Mouse (Mus musculus) left cerebral cortex, adult 2 months (tissue): ENCODE data around the gene Ttc30a2. TPM values are rescaled to one million over a fixed set of nuclear protein-coding genes. Genes with fewer than 3 reads are reported as not detected.

Experiments used
- DNase-seq, 2 experiments: peaks; one replicate each; pipeline ENCODE4 v3.0.0; 2021 to 2022; ENCODE audit warnings: low spot score in 2 of 2, mixed read lengths in 1 of 2; ENCODE audit errors: extremely low spot score in 1 of 2
- H3K27ac ChIP-seq: fragments of 200-600 bp; 2 replicates; pipeline ENCODE4 v1.8.1; 2022
- H3K4me3 ChIP-seq: fragments of 200-600 bp; 2 replicates; pipeline ENCODE4 v1.8.1; 2022
- CTCF ChIP-seq: fragments of 200-600 bp; IDR thresholded peaks from 2 replicates; pipeline ENCODE4 v1.8.1; 2022; ENCODE audit warnings: antibody characterized with exemption, mild to moderate bottlenecking, moderate library complexity
- intact Hi-C: fragments of 180-260 bp; cut with DNase I; formaldehyde crosslinking; loops from one replicate; pipeline ENCODE4 v1.15.1; 2025
- total RNA-seq, 2 experiments: library from RNA; stranded (reverse); gene quantifications; 2 replicates each; pipeline ENCODE4 v1.2.3; 2021

Gene Ttc30a2
- total RNA-seq, 2 experiments from 2014 or later: 0.28 to 0.50 TPM

DNA sequence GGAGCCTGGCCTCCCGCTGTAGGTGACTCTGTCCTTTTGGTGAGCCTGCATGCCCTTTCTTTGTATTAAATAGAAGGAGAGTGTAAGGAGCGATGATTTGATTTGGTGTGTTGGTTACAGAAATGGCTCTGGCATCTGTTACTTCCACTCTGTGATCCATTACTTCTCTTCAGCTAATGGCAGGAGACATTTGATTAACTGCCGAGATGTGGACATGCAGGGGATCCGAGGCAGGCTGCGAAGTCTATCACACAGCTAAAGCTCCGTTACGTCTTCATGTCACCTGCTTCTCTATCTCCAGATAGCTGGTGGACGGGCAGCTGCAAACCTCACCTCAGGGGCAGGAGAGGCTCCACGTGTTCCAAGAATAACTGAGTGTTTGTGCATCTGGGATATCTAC lies 3.8 kb downstream of the Ttc30a2 start:
- intact Hi-C loops: no loop called here
- DNase-seq: no peak
- H3K4me3 ChIP-seq: no peak overlapping the region
- H3K27ac ChIP-seq: no peak overlapping the region
- TF ChIP-seq CTCF: no peak

DNA sequence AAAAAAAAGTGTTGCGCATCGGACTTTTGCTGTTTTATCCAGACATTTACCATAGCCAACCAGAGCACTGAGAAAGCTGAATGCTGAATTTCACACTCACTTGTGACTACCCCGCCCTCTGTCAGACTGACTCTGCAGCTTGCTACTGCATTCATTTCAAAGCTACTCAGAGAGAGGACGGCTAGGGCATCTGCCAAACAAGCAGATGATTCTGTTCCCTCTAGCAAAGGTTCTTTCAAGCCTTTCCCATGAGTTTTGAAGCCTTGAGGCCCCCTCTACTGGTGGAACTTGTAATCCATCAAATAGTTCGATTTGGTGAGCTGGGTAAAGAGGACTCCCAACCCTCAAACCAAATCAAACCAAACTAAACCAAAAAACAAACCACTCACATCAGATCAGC lies 13.0 kb downstream of the Ttc30a2 start:
- Histone ChIP-seq H3K27ac (no peak overlapping the region), H3K4me3 (peak overlapping the region; percentile 31)
- intact Hi-C loops: loop anchor here (1.0 to 5.0 kb wide), 3 partner anchors 82 to 358 kb away; no protein-coding TSS in a partner anchor
- TF ChIP-seq CTCF: peak; percentile 74
- DNase-seq: peak; percentile 47 to 53

DNA sequence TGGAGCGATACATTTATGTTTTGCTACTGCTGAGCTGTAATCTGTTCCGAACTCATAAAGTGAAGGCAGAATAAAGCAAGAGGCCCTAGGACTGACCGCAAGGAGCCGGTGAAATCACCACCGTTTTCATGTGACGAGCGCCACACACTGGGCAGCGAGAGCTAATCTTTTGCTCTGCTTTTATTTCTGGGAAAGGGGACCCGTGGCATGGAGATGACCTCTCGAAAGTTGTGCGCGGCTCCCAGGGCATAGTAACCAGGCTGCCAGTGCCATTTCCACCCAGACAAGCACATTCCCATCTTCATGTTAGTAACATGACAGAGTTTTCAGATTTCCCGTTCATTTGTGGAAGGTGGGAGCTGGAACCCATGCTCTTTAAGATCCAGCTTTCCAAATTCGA lies 13.5 kb downstream of the Ttc30a2 start:
- intact Hi-C loops: loop anchor here (2.0 to 5.0 kb wide), 2 partner anchors 177 to 358 kb away; no protein-coding TSS in a partner anchor
- H3K27ac ChIP-seq: no peak overlapping the region
- peak in 1 of 2 experiments; percentile 30 for DNase-seq
- H3K4me3 ChIP-seq: peak overlapping the region; percentile 31
- peak; percentile 58 for TF ChIP-seq CTCF

DNA sequence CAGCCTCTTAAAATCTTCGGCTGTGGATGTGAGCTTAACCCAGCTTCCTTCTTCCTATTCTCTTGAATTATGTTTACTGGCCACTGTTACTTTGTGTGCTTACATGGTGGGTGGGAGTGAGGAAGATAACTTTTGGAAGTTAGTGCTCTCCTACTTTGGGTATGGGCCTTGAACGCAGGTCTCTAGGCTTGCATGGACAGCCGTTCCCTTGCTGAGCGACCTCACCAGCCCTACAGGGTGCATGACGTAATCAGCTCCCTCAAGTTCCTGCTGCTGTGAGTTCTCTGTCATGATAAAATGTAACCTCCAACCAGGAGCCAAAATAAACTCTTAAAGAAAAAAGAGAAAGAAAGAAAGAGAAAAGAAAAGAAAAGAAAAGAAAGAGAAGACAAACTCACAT lies 13.9 kb downstream of the Ttc30a2 start:
- no peak overlapping the region for H3K4me3 ChIP-seq
- no peak for TF ChIP-seq CTCF
- H3K27ac ChIP-seq: no peak overlapping the region
- no peak for DNase-seq
- intact Hi-C loops: loop anchor here (2.0 to 5.0 kb wide), 2 partner anchors 177 to 357 kb away; no protein-coding TSS in a partner anchor

DNA sequence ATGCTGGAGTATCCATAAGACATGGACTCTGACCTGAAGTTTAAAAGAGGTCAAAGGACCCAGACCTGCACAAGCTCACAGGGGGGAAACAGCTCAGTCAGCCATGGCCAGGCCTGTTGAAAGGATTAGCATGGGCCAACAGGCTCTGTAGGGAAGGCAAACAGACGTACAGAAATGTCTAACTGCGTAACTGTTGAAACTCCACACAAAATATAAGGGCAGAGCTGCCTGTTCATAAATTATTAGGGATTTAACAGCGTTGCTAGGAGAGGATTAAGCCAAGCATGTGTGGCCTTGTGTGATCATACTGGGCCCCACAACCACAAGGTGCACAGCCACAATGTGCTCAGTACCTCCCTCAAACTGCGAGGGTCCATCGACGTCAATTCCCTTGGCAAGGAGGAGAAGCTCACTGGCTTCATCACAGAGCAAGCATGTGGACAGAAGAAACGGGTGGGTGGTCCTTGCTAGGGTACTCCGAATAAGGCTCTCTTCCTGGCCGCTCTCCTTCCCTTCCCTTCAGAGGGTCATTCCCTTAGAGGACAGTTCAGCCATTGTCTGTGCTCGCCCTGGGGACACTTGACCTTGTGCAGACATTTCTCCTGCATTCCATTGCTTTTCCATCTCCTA lies 14.6 kb downstream of the Ttc30a2 start:
- H3K27ac ChIP-seq: no peak overlapping the region
- TF ChIP-seq CTCF: no peak

DNA sequence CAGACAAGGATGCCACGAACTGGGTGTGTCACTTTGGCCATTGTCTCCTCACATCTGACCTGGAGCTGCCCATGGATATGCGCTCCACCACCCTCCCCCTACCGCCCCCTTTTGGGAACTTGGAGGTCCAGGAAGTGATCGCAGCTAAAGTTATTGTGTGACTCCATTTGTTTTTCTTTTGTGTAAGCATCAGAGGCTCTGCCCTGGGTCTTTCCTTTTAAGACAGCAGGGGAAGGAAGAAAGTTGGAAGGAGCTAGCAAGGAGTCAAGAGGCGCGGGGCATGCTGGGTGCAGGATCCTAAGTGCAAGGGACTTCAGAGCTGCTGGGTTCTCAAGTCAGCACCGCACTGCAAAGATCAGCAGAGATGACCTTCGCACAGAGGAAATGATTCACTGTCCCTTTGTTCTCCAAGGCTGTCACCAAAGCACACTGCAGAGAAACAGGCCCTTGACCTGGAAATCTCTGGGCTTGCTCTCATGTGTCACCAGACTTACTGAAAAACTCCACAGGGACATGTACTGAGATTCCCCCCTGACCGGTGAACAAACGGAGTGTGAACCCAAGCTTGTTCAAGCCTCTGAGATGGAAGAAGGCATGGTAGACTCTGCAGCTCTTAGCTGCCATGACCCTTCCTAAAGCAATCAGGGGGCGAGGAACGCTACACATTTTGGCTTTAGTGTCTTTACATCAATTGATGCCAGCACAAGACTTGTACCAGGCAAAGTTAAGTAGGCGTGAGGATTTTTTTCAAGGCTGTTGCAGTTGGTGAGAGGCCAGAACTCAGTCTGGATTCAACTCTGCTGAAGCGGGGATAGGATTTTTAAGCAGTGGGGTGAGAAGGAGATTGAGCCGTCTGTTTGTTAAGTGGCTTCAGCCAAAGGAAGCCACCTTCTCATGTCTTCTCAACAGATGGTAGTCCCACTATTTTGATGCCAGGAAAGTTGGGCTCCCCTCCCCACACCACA lies 17.3 kb downstream of the Ttc30a2 start:
- intact Hi-C loops: loop anchor here (5.0 kb wide), 1 partner anchor 173 kb away; no protein-coding TSS in a partner anchor
- no peak overlapping the region for H3K4me3 ChIP-seq
- TF ChIP-seq CTCF: no peak
- H3K27ac ChIP-seq: no peak overlapping the region
- peak in 1 of 2 experiments; percentile 22 for DNase-seq

More for the DNA sequence above, 14.6 kb downstream of the Ttc30a2 start:
- intact Hi-C loops: loop anchor here (5.0 kb wide), 1 partner anchor 176 kb away; no protein-coding TSS in a partner anchor
- DNase-seq: no peak
- no peak overlapping the region for H3K4me3 ChIP-seq

DNA sequence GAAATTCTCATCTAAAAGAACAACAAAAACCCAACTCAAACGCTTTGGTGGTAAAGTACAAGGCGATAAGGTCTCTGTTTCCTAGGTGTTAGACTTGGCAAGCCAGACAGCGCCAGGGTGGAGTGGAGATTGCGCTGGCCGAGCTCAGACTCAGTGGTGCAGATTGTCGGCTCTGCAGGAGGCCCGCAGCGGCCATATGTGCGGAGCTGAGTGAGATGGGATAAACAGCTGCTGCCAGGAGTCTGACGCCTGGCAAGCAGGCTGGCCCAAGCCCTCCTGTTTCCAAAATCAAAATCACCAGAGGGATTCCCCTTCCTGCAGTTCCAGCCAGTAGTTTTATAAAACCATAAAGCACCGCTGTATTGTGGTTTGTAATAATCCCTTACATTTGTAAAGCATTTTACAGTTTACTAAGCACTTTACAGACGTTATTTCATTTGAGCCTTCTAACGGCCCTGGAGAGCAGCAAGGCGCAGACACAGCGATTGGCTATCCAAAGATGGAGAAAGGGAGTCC lies 18.1 kb downstream of the Ttc30a2 start:
- no peak for TF ChIP-seq CTCF
- Histone ChIP-seq H3K4me3 (no peak overlapping the region), H3K27ac (no peak overlapping the region)
- intact Hi-C loops: loop anchor here (5.0 kb wide), 1 partner anchor 173 kb away; no protein-coding TSS in a partner anchor
- DNase-seq: no peak

DNA sequence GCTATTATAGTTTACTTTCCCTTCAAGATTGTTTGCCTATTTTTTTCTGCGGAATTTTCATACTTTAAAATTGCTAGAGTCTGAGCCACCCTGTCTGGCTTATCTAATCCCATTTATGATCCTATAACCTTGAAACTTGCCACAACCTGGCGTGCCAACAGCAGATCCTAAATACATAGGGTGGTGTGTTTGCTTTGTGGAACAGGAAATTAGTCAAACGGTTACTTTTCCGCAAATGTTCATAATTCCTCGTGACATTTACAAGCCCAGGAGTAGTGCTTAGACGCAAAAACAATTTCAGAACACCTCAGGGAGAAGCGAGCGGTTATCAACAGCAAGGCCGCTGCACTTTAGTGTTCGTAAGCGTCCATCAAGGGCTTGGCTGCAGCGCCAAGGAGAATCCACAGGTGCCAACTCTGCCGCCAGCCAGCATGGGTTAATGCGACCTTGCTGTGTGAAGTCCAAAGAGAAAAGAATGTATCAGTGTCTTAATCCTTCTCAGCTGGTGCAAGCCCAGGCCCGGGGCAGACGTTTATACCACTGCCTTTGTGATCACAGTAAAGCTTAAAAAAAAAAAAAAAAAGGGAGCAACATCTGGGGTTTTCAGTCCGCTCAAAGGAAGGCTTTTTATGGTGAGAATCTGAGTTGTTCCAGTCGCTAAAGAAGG lies 18.7 kb downstream of the Ttc30a2 start:
- no peak for DNase-seq
- Histone ChIP-seq H3K4me3 (no peak overlapping the region), H3K27ac (no peak overlapping the region)
- TF ChIP-seq CTCF: no peak
- intact Hi-C loops: no loop called here

DNA sequence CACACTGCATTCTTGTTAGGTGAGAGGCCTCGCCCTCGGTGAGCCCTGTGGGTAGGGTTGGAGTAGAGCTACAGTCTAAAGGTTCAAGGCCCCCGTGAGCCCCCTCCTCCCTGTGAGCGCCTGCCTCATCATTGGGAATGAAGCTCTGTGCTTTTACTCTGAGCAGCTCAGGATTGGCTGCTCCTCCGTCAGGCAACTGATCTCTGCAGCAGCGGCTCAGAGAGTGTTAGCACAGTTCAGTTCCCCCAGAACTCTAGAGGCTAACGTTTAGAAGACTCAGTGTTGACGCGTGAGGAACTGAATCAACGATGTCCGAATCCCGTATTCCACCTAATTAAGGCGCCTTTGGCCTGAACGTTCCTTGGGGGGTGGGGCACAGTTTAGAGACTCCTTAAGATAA lies 22.3 kb downstream of the Ttc30a2 start:
- Histone ChIP-seq H3K27ac (no peak overlapping the region), H3K4me3 (no peak overlapping the region)
- no peak for TF ChIP-seq CTCF
- intact Hi-C loops: no loop called here
- DNase-seq: no peak

DNA sequence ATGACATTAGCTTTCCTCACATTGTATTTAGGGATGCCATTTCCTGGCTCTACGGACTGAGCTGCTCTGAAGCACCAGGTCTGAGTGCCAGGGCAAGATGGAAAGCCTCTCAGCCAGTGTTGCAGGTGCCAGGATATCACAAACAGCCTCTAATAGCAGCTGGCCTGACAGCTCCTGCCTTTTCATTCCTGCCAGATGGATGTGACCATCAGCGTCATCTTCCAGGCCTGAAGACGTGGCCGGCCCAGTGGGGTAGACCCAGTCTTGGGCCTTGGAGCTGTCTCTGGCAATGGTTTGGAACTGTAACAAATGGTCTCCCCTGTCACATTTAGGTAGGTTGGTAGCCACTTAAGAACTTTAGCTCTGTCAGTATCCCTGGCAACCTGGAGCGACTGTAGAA lies 24.6 kb downstream of the Ttc30a2 start:
- DNase-seq: no peak
- intact Hi-C loops: no loop called here
- no peak for TF ChIP-seq CTCF
- H3K4me3 ChIP-seq: no peak overlapping the region
- no peak overlapping the region for H3K27ac ChIP-seq

DNA sequence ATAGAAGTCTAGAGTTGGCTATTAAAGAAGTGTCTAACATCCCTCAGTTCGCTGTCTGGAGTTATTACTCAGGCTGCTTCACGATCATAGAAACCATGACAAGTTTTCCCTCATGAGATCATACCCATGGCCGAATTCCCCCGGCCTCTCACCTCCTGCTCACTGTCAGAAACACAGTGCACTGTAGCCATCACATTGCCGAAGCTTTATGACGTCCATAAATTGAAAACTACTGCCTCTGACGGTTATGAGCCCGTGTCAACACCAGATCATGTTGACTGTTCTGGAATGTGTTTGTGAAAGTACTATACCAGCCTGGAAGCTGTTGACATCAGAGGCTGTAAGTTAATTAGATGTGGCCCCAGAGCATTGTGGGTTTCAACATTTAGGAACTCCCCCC lies 27.3 kb downstream of the Ttc30a2 start:
- no peak for DNase-seq
- Histone ChIP-seq H3K27ac (no peak overlapping the region), H3K4me3 (no peak overlapping the region)
- no peak for TF ChIP-seq CTCF
- intact Hi-C loops: no loop called here
